Mouse (Mus musculus): ENCODE measurements at regions not wholly inside any gene's neighbourhood (a gene's known extent, or its start where the extent isn't known, plus 50 kb on each side); places are given as distances from the start of the nearest gene placed in this dataset.

DNA sequence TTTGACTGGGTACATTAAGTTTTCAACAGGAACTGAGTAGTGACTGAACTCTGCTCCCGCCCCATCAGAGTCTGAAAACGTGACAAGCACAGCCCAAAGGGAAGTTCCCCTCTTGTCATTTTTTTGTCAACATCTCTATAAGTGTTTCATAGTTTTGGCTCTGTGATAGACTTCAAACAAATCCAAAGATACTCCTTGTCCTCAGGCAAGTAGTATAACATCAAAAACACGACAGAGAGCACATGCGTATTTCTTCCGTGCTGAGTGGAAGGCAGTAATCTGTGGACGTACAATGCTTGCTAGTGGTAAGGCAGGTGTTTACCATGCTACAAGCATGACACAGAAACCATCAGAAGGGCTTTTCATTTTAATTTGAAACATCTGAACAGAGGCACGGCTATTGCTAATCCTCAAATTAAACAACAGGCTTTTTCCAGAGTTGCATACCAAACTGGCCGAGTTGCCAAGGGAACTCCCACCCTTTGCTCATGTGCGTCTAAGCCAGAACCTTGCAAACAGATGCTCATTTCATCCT, 101.7 kb upstream of the Tnfaip3 start:
- peak; percentile 44; the same call in 1 of the 2 replicates for ATAC-seq
- no peak overlapping the region for H3K9ac ChIP-seq (ENCODE audit: low read length)
- WGBS, result 33% methylated on average over 9 of the region's 9 CpGs

DNA sequence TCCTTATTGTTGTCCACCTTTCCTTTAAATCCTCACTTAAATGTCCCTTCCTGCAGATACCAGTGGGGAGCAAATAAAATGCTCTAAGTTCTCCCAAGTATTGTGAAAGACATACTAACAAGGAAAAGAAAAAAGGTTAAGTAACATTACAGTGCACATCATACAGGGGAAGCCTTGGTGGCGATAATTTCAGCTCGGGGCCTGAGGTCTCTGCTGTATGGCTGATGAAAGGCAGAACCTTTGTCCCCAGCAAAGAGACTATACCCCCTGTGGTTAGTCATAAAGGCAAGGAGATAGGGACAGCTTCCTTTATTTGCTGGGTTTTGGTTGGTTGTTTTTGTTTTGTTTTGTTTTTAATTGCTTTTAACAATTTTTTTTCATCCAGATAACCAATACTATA, 97.0 kb upstream of the Tnfaip3 start:
- ATAC-seq (no peak), DNase-seq (ENCODE audit: low spot score) (no peak)
- no peak overlapping the region for H3K27ac ChIP-seq (ENCODE audit: low read depth, low read length)
- no peaks in the 10 kb centered on the region for H3K27me3 ChIP-seq (replicated peaks; ENCODE audit: control insufficient read depth, insufficient read depth, low read length)
- H3K36me3 ChIP-seq (ENCODE audit: control insufficient read depth, insufficient read depth, low read length), result no peaks in the 10 kb centered on the region
- peaks cover 4% of the 10 kb centered on the region; the same call in 1 of the 2 replicates for H3K4me1 ChIP-seq (ENCODE audit: control insufficient read depth, insufficient read depth, low read length)
- no peak overlapping the region for H3K4me3 ChIP-seq (ENCODE audit: low read depth, low read length)
- H3K4me2 ChIP-seq (ENCODE audit: low read length), result no peak overlapping the region
- 52% methylated on average over 2 of the region's 2 CpGs for WGBS
- no peaks in the 10 kb centered on the region for H3K9me3 ChIP-seq (replicated peaks; ENCODE audit: control insufficient read depth, low read length)
- H3K9ac ChIP-seq (ENCODE audit: low read length), result no peak overlapping the region

More for the DNA sequence above, 101.7 kb upstream of the Tnfaip3 start:
- Histone ChIP-seq H3K4me2 (ENCODE audit: low read length) (no peak overlapping the region), H3K4me3 (ENCODE audit: low read depth, low read length) (no peak overlapping the region), H3K27me3 (replicated peaks; ENCODE audit: control insufficient read depth, insufficient read depth, low read length) (no peaks in the 10 kb centered on the region), H3K4me1 (ENCODE audit: control insufficient read depth, insufficient read depth, low read length) (peaks cover 4% of the 10 kb centered on the region; the same call in 1 of the 2 replicates), H3K27ac (ENCODE audit: low read depth, low read length) (no peak overlapping the region), H3K36me3 (ENCODE audit: control insufficient read depth, insufficient read depth, low read length) (no peaks in the 10 kb centered on the region), H3K9me3 (replicated peaks; ENCODE audit: control insufficient read depth, low read length) (no peaks in the 10 kb centered on the region)
- DNase-seq (ENCODE audit: low spot score), result peak; percentile 30

DNA sequence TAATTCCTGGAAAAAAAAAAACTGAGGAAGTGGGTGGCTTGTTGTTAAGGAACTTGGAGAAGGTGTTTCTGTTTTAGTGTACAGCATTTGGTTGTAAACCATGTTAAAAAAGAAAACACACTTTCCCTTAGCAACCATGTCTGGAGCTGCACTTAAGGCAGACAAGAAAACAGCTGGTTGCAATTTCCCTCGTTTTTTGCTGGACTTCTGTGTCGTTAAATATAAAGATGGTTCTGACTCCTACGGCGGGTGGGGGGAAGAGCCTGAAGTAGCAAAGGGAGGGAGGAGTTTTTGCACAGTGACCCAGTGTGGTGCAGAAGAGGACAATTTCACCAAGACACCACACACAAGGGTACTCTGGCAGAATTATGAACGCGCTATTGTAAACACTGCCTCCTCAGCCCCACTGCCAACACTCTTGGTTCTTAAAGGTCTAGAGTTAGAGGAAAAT, 89.8 kb upstream of the Tnfaip3 start:
- no peak for ATAC-seq
- no peak for DNase-seq (ENCODE audit: low spot score)
- Histone ChIP-seq H3K9ac (ENCODE audit: low read length) (no peak overlapping the region), H3K27ac (ENCODE audit: low read depth, low read length) (no peak overlapping the region), H3K4me2 (ENCODE audit: low read length) (no peak overlapping the region), H3K27me3 (replicated peaks; ENCODE audit: control insufficient read depth, insufficient read depth, low read length) (no peaks in the 10 kb centered on the region), H3K9me3 (replicated peaks; ENCODE audit: control insufficient read depth, low read length) (no peaks in the 10 kb centered on the region), H3K4me1 (ENCODE audit: control insufficient read depth, insufficient read depth, low read length) (no peaks in the 10 kb centered on the region), H3K36me3 (ENCODE audit: control insufficient read depth, insufficient read depth, low read length) (no peaks in the 10 kb centered on the region), H3K4me3 (ENCODE audit: low read depth, low read length) (no peak overlapping the region)
- 71% methylated on average over 6 of the region's 6 CpGs for WGBS

DNA sequence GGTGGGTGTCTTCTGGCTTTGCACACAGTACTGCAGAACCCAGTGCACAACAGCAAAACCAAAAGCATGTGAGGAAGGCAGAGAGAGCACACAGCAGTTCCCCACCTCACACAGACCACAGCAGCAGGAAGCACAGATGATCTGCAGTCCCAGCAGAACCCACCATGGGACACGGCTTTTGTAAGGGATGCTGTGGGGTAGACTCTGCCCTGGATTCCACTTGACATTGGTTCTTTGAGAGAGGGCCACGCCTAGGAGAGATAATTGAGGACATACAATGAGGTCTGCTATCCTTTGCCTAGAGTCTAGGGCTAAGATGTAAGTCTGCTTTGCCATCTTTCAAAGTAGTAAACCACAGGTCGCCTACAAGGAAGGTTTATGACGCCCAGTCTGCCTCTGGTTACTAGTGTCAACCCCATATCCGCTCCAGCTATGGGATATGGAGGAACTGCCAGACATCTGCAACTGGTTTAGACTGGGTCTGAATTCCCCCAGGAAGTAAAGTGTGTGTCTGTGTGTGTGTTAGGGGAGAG, 89.3 kb upstream of the Tnfaip3 start:
- Histone ChIP-seq H3K27ac (ENCODE audit: low read depth, low read length) (no peak overlapping the region), H3K36me3 (ENCODE audit: control insufficient read depth, insufficient read depth, low read length) (no peaks in the 10 kb centered on the region), H3K4me1 (ENCODE audit: control insufficient read depth, insufficient read depth, low read length) (no peaks in the 10 kb centered on the region), H3K4me3 (ENCODE audit: low read depth, low read length) (no peak overlapping the region), H3K4me2 (ENCODE audit: low read length) (no peak overlapping the region), H3K27me3 (replicated peaks; ENCODE audit: control insufficient read depth, insufficient read depth, low read length) (no peaks in the 10 kb centered on the region), H3K9me3 (replicated peaks; ENCODE audit: control insufficient read depth, low read length) (no peaks in the 10 kb centered on the region), H3K9ac (ENCODE audit: low read length) (no peak overlapping the region)
- ATAC-seq (no peak), DNase-seq (ENCODE audit: low spot score) (no peak)
- WGBS, result 85% methylated on average over 5 of the region's 5 CpGs

DNA sequence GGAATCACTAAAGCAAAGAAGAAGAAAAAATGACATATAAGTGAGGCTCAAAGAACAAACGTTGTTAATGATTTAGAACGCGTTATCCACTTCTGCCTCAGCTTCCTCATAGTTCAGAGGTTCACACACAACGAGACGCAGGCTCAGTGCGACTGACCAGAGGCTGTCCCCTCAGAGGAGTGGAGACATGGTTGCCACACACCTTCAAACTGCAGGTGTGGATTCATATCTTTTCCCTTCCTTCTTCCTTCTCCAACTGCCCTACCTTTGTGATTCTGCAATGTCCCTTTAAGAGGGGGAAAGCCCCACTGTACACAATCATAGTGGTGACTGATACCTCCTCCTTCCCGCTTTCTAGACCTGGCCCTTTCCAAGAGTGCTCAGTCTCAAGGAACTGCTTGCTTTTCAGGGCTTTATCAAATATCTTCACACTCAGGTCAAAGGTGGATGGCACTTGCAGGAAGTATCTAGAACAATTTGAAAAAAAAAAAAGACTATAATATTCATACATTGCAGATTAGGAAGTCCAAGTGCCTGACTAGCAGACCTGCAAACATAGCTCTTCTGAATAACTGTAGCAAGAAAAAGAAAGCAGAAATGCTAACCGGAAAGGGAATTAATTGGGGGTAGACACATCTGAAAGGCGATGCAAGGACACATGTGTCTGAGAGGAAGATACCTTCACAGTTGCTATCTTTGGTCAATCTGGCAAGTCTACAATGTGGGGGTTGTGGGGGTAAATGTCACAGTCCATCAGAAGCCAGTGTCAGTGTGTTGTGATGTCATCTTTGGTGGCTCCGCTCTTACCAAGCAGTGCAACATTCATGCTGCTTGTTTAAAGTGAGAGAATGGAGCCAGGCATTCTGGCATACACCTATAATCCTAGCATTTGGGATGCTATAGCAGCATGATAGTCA, 84.2 kb upstream of the Tnfaip3 start:
- DNase-seq (ENCODE audit: low spot score) (no peak), ATAC-seq (no peak)
- Histone ChIP-seq H3K9ac (ENCODE audit: low read length) (no peak overlapping the region), H3K9me3 (replicated peaks; ENCODE audit: control insufficient read depth, low read length) (no peaks in the 10 kb centered on the region), H3K4me2 (ENCODE audit: low read length) (no peak overlapping the region), H3K4me3 (ENCODE audit: low read depth, low read length) (no peak overlapping the region), H3K36me3 (ENCODE audit: control insufficient read depth, insufficient read depth, low read length) (no peaks in the 10 kb centered on the region), H3K27ac (ENCODE audit: low read depth, low read length) (no peak overlapping the region), H3K4me1 (ENCODE audit: control insufficient read depth, insufficient read depth, low read length) (no peaks in the 10 kb centered on the region), H3K27me3 (replicated peaks; ENCODE audit: control insufficient read depth, insufficient read depth, low read length) (no peaks in the 10 kb centered on the region)
- WGBS, result 91% methylated on average over 10 of the region's 10 CpGs

DNA sequence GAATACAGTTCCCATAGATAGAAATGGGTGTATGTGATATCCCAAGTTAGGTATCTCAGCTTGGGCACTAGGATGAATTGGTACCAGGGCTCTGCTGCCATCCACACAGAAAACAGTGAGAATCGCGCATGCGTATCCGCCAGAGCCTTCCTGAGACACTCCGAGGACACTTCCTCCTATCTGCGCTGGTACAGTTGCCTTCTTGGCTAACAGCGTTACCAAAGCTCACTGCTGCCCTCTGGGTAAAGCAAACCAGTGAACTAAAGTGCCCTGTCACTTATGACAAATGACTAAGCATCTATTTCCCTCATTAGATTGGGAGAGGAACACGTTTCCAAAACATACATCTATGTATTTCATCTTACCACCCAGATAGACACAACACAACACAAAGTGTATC, 78.8 kb upstream of the Tnfaip3 start:
- H3K4me1 ChIP-seq (ENCODE audit: control insufficient read depth, insufficient read depth, low read length), result no peaks in the 10 kb centered on the region
- no peak for ATAC-seq
- no peak overlapping the region for H3K4me2 ChIP-seq (ENCODE audit: low read length)
- peak; percentile 4 for DNase-seq (ENCODE audit: low spot score)
- H3K36me3 ChIP-seq (ENCODE audit: control insufficient read depth, insufficient read depth, low read length), result no peaks in the 10 kb centered on the region
- no peaks in the 10 kb centered on the region for H3K9me3 ChIP-seq (replicated peaks; ENCODE audit: control insufficient read depth, low read length)
- 67% methylated on average over 8 of the region's 8 CpGs for WGBS
- H3K4me3 ChIP-seq (ENCODE audit: low read depth, low read length), result no peak overlapping the region
- H3K9ac ChIP-seq (ENCODE audit: low read length), result no peak overlapping the region
- no peak overlapping the region for H3K27ac ChIP-seq (ENCODE audit: low read depth, low read length)
- H3K27me3 ChIP-seq (replicated peaks; ENCODE audit: control insufficient read depth, insufficient read depth, low read length), result no peaks in the 10 kb centered on the region

DNA sequence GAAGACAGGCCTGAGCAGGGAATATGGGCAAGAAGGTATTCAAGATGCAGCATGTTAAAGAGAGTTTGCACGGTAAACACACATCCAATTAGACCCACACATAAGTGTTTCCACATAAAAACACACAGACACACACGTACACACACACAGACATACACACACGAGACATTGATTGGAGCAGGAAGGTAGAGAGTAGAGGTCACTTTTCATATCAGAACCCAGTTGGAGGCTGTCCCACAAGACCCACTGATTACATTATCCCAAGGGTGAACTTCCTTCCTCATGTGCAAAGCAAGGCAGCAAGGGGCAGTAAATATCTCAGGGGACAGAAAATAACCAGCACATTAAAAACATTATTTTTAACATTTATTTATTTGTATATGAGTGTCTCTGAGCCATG, 78.2 kb upstream of the Tnfaip3 start:
- ATAC-seq (no peak), DNase-seq (ENCODE audit: low spot score) (no peak)
- no peaks in the 10 kb centered on the region for H3K27me3 ChIP-seq (replicated peaks; ENCODE audit: control insufficient read depth, insufficient read depth, low read length)
- H3K27ac ChIP-seq (ENCODE audit: low read depth, low read length), result no peak overlapping the region
- WGBS, result 83% methylated on average over 3 of the region's 3 CpGs
- H3K4me3 ChIP-seq (ENCODE audit: low read depth, low read length), result no peak overlapping the region
- H3K4me2 ChIP-seq (ENCODE audit: low read length), result no peak overlapping the region
- H3K36me3 ChIP-seq (ENCODE audit: control insufficient read depth, insufficient read depth, low read length), result no peaks in the 10 kb centered on the region
- no peak overlapping the region for H3K9ac ChIP-seq (ENCODE audit: low read length)
- no peaks in the 10 kb centered on the region for H3K9me3 ChIP-seq (replicated peaks; ENCODE audit: control insufficient read depth, low read length)
- no peaks in the 10 kb centered on the region for H3K4me1 ChIP-seq (ENCODE audit: control insufficient read depth, insufficient read depth, low read length)

DNA sequence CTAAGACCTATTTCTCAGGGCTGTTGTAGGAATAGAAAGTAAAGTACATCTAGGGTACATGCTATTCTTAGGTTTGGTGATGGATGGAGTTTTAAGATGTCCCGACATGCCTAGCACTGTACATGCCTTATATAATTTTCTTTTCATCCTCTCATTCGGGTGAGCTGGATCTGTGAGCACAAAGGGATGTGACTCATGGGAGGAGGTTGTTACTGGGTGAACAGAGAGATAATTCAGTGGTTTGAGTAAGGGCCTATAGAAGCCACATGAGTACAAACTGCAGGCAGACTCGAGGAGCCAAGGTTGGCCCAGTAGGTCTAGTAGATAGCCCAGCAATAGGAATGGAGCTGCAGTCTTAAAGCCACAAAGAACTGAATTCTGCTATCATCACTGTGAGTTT, 76.5 kb upstream of the Tnfaip3 start:
- Histone ChIP-seq H3K4me2 (ENCODE audit: low read length) (no peak overlapping the region), H3K36me3 (ENCODE audit: control insufficient read depth, insufficient read depth, low read length) (no peaks in the 10 kb centered on the region), H3K27me3 (replicated peaks; ENCODE audit: control insufficient read depth, insufficient read depth, low read length) (no peaks in the 10 kb centered on the region), H3K27ac (ENCODE audit: low read depth, low read length) (no peak overlapping the region), H3K4me1 (ENCODE audit: control insufficient read depth, insufficient read depth, low read length) (no peaks in the 10 kb centered on the region), H3K4me3 (ENCODE audit: low read depth, low read length) (no peak overlapping the region), H3K9me3 (replicated peaks; ENCODE audit: control insufficient read depth, low read length) (no peaks in the 10 kb centered on the region), H3K9ac (ENCODE audit: low read length) (no peak overlapping the region)
- ATAC-seq (no peak), DNase-seq (ENCODE audit: low spot score) (no peak)
- 95% methylated on average over 3 of the region's 3 CpGs for WGBS

DNA sequence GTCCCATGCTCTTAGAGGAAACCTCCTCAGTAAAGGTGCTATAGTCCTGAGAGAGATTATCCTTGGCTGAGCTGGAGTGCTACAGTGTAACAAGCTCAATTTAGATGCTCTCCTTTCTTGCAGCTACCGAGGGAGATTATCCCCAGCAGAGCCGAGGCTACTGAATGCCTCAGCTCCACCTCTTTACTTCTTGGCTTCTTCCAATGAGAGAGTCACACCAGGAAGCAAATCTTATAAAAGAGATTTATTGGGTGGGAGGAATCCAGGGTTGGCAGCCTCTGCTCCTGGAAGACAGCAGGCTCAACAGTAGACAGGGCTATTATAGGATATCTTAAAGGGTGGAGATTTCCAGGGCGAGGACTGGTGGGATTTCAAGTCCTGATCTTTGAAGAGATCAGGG, 75.7 kb upstream of the Tnfaip3 start:
- WGBS, result 16% methylated on average over 3 of the region's 3 CpGs
- Histone ChIP-seq H3K9ac (ENCODE audit: low read length) (no peak overlapping the region), H3K4me3 (ENCODE audit: low read depth, low read length) (no peak overlapping the region), H3K4me2 (ENCODE audit: low read length) (no peak overlapping the region), H3K27ac (ENCODE audit: low read depth, low read length) (no peak overlapping the region), H3K27me3 (replicated peaks; ENCODE audit: control insufficient read depth, insufficient read depth, low read length) (no peaks in the 10 kb centered on the region), H3K9me3 (replicated peaks; ENCODE audit: control insufficient read depth, low read length) (no peaks in the 10 kb centered on the region), H3K36me3 (ENCODE audit: control insufficient read depth, insufficient read depth, low read length) (no peaks in the 10 kb centered on the region), H3K4me1 (ENCODE audit: control insufficient read depth, insufficient read depth, low read length) (no peaks in the 10 kb centered on the region)
- DNase-seq (ENCODE audit: low spot score), result no peak
- ATAC-seq, result no peak
